Mouse (Mus musculus) urinary bladder, postnatal 36 days (tissue): ENCODE data around the gene Fancc.

ENCODE experiments used
- DNase-seq, 2 experiments: peaks; one replicate each; pipeline ENCODE4 v3.0.0; 2022; ENCODE audit warnings: low spot score in 2 of 2, mixed read lengths in 1 of 2

Gene Fancc

DNA sequence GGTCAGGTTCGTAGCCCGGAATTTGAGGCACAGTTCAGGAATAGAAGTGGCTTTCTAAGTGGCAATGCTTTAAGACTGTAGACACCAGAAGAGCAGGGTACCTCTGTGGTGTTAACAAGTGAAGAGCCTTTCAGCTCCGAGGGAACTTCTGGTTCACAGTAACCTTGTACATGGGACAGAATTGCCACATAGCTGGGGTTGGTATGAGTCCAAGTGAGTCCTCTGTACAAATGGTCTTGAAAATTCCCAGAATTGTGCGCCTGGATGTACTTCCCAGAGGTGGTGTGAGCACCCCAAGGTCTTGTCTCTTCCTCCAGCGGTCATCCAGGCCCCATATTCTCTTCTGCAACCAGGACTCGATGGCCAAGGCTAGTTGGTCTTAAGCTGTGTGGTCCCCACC lies 206.1 kb downstream of the Fancc start:
- DNase-seq: no peak

DNA sequence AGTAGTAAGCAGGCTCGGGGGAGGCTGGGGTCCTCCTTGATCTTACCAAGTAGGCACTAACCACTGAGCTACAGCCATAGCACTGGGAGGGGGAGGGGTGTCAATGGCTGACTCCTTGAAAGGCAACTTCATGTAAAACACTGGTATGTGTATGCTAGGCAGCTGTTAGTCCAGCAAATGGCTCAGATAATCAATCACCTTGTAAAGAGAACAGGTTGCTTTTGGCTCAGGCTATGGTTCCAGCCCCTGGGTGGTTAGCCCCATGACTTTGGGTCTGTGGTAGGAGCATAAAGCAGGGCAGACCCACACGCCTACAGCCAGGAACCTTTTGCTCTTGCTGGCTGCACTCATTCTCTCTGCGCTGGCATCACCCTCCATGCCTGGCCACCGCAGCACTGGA lies 207.0 kb downstream of the Fancc start:
- DNase-seq: no peak

DNA sequence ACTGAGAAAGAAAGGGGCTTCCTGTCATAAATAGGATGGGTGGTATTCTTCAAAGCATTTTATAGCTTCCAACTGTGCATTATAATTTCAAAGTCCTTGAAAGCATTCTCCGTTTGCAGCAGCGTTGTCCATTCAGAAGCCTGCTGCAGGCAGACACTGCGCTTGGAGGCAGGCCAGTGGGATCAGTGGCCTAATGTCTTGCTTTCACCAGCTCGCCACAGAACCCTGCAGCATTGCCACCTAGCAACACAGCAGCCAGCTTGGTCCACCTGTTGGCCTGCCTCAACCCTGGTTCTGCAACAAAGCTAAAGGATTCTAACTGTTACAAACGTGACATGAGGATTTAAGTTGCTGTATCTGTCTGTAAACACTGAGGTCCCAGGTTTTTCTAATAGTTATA lies 207.4 kb downstream of the Fancc start:
- no peak for DNase-seq

DNA sequence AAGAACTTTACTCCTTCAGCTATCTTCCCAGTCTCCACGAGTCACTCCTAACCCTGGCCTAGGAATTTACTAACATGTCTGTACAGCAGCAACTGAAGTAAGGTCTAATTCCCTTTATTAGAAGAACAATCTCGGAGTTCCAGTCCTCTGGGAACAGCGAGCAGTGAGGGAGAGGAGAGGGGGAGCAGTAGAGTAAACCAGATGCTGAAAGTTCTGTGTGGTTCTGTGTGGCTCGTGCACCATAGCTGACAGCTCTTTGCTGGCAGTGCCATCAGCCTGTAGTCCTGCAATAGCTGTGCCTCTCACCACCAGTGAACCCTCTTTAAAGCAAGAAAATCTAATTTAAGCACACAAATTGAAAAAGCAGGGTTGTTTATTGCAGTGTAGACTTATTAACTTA lies 207.9 kb downstream of the Fancc start:
- no peak for DNase-seq

DNA sequence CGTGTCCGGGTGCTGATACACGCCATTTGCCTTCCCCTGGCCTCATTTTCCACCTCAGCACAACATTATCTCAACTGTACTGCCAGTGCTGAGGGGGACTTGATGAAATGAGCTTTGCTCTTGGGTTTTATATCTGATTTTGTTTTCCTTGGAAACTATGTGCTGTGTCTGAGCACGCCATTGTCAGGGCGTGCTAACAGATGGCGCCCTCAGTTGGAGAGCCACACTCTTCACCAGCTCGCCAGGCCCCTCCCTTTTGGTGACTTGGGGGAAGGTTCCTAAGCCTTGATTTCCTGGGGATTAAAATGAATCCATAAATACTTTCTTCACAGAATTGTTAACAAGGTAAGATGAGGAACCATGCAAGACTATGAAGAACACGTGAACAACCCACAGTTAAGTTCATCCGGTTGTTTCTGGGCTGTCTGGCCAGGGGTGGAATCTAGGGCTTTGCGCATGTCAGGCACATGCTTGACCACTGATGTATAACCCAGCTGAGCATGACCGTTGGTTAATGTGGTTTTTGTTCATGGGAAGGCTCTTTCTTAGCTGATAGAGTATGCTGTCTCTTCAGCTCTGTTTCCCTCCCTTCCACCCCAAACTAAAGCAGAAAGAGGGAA lies 210.5 kb downstream of the Fancc start:
- no peak for DNase-seq

DNA sequence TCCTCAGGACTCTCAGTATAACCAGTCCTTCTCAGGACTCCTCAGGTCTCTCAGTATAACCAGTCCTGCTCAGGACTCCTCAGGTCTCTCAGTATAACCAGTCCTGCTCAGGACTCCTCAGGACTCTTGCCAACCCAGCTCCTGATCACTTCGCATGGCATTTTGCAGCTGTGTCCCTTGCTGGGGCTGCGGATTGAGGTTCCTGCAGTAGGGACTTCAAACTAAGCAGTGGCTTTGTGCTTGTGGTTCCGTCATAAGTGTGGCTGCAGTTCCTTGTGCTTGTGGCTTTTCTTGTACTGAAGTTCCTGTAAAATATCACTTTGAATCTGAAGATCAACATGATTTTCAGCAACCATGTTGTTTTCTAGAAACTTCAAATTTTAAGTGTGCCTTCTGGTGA lies 212.3 kb downstream of the Fancc start:
- no peak for DNase-seq

DNA sequence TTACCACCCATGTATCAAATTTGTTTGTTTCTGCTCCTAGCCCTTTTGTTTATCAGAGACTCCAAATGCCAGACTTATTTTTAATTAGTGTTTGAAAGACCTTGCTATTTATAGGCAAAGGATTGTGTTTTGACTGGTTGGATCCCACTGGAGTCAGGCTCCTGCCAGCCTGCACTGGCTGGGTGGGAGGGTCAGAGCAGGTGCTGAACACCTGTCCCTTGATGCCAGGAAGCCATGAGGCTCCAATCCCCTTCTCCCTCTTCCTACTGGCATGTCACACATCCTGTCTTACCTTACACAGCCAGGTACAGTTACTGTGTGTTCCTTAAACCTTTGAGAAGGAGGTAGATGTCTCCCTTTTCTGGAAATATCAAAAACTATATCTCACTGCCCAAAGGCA lies 213.8 kb downstream of the Fancc start:
- no peak for DNase-seq

DNA sequence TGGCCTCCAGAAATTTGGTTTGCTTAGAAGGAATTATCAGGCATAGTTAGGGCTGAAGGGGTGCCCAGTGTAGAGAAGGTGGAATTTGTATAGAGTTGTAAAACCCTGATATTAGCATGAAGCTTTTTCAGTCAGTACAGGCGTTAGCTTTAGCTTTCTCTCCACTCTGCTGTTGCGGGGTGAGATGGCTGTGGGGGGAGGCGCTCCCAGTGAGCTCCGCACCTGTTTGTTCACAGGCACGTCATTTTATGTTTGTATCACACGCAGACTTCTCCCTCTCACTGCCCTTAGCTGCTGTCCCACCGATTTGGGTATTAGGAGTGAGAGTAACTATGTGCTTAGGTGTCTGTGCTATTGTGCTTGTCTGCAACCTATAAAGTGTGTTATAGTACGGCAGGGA lies 215.9 kb downstream of the Fancc start:
- no peak for DNase-seq

DNA sequence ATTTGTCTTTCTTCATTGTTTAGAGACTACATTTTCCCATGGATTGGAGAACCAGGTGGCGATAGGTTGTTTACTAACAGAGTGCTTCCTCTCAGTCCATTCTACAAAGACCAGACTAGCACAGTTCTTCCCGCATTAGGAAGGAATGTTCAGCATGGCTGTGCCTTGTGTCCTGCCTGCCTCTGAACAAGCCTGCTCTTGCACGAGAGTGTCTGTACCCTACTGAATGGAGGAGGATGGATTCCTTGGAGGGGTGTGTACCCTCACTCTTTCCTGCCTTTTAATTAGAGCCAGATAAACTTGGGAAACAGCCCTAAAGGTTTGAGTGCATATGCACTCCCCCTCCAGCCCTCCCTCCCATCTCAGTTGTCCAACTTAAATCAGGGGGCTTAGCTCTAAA lies 216.7 kb downstream of the Fancc start:
- DNase-seq: no peak

DNA sequence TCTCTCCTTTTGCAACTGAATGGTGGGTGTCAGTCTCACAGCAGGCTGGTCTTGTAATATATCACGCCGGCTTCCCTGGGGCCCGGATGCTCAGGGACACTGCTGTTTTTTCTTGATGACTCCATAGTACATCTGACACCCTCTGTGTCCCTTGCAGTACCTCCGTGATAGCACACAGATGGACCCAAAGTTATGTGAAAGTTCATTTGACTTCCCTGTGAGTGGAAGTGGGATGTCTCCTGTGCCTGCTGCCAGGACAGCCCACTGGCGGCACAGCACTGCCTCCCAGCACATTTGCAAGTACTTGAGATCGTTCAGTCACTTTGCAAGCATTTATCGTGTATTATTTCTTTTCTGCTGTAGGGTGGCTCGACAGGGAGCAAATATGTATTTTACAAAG lies 217.3 kb downstream of the Fancc start:
- DNase-seq: no peak

DNA sequence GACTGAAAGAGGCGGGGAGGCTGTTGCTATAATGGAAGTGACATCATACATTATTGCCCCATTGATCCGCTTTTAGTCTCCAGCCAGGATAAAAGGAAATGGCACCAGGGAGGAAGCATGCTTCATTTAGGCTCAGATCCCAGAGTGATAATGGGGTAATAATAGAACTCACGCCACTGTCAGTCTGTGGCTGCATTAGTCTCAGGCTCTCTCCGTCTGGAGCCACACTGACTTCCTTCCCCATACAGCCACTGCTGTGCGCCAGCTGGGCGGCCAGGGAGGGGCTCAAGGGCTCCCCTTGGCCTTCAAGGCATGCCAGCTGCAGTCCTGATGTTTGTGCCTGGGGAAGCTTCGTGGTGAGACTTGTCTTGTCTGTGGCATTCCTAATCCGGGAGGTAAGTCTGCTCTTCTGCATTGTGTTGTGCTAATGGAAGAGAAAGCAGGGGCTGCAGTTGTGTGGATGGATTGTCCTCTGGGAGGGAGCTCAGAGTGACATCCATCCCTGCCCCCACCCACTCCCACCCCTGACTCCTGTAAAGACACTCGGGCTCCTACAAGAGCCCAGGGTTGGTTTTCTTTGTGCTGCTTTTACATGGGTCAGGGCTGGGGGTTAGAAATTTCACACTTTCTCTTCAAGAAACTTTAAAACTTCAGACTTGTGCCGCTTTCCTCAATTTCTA lies 218.1 kb downstream of the Fancc start:
- no peak for DNase-seq

DNA sequence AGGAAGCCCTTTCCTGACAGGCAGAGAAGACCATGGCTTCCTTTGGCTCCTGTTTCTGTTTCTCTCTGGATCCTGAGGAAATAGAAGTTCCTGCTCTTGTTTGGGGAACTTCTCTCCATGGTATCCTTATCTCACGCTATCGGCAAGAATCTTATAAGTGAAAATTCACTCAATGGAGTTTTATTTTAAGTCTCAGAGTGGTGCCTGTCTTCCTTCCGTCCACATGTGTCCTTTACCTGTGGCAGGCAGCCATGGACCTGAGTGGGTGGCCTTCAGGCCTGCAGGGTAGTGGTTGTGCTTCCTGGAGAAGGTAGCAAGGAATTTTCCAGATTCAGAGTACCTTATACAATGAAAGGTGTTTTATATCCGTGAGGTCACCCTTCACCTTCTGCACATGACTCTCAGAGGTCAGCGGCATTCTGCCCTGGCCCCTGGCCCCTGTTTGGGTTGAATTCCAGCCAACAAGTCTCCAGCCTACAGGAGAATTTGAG lies 218.9 kb downstream of the Fancc start:
- DNase-seq: no peak

DNA sequence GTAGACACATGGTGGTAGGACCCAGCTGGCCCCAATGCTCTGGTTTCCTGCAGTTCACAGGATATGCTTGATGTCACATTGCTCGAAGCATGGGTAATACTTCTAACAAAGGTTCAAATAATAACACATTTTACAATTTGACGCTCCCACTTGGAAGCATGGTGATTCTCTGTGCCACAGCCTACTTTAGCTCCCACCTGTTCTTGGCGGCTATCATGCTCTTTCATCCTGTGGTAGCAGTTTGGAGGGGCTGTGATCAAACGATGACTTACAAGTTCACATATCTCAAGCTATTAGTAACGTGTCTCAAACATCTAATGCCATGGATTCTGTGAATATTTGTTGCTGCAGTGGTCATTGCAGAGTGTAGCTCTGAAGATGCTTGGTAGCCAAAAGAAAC lies 219.8 kb downstream of the Fancc start:
- DNase-seq: no peak

DNA sequence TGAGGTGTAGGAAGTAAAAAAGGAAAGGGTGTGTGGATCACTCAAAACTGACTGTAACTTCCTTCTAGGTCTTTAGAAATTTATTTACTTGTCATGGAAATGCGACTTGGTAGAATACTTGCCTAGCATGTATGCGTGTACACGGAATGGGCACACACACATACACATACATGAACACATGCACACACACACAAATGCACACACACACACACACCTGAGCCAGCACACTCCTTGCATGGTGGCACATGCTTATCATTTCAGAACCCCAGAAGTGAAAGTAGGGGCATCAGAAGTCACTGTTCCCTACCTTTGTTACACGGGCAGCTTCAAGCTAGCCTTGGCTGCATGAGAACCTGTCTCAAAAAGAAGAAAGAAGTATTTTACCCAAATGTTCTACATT lies 220.7 kb downstream of the Fancc start:
- DNase-seq: no peak

DNA sequence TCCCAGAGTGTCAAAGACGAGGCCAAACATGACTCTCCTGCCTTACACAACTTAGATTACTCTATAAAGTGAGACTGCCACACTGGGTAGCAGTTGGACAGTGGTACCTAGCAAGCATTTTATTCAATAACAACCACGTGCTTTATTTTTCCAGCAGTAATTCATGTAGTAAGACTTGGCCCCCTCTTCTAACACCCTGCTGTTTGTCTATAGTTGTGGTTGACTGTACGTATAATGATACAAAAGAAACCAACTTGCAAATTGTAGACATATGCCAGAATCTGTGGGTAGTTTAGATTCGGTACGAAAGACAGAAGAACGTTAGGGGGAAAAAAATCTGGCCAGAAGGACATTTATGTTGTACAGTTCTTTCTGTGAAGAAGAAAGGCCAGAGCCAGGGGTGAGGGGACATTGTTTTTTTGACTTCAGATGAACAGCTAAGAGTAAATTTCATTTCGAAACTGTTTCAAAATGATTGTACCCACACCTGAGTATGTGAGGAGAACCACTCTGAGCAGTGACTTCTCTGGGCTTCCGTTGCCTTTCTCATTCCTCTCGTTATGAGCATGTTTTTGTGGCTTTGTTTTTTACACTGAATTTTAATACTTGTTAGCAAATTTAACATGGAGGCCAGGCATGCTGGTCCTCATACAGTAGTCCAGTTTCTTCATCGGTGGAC lies 222.5 kb downstream of the Fancc start:
- DNase-seq: no peak

DNA sequence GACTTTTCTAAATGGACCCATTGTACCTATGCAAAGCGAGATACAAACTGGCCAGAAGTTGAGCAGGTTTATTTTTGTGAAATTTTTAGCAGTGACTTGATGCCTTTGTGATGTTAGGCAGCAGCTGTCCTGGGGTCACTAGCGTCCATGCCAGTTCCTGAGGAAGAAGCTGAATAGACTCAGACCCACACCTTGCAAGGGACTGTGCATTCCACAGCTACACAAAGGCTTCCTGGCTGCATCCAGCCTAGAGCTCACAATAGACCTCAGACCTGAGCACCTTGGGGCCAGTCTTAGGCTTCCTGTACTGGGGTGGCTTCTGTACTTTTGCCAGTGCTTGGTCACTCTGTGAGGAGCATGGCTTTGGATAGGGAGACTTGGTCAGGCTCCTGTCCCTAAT lies 223.2 kb downstream of the Fancc start:
- DNase-seq: no peak

DNA sequence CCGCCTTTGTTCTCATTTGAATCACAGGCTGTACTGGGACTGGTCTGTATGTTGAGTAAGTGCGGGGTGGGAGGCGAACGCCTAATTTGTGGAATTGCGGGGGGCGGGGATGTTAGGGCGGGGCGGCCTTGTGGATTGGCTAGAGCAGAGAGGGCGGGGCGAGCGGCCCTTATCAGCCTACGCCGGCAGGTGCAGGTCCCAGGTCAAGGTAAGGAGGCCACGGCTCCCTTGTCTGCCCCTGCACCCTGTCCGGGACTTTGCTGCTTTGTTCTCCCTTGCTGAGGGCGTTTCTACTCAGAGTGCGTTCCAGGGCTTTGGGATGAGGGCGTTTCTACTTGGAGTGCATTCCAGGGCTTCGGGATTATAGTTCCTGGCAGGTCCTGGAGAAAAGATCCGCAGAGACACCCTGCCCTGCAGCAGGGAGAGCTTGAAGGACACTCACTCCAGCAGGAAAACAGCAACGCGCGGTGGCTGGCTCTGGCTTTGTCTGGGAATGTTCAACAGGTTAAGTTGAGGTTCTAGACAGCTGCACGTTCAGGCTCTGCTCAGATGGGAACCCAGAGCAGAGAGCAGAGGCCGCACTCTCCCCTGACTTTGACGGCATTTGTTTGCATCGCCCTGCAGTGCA lies 224.4 kb downstream of the Fancc start:
- DNase-seq: peak; percentile 59 to 75

DNA sequence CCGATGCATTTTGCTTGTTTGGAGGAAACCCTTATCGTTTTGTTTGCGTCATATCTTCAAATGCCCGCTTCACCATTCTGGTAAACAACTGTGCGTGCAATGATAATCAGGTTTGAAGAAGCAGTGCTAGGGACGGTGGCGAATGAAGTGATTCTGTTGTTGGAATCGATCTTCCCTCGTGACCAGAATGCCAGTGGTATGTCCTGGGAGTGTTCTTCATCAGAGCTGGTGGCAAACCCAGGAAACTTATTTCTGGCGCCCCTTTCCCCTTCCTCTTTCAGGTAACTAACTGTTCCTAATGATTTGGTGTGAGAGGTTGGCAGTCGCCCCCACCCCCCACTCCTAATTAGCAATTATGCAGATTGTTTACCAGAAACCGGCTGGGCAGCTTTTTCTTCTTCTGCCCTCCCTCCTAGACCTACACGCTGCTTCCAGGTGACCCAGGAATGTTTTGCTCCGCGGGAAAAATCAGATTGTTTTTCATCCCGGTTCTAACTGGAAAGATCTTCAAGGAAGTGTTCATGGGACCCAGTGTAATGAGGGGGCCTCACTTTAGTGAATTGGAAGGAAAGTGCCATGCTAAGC lies 225.0 kb downstream of the Fancc start:
- DNase-seq: no peak

DNA sequence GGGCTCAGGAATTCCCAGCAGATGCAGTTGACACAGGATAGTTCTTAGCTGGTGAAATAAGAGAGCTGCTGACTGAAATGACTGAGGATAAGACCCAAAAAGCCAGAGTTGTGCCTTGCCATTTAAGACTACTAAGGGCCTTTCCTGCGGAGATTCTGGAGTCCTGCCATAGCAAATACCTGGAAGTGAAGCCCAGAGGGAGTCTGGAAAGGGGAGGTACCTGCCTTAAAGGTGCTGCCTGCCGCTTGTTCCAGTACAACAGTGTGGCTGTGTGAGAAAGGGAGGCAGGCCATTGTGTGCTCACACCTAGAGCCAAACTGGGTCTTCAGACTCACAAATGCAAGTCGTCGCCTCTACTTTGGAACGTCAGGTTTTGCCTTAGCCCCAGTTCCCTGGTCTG lies 226.9 kb downstream of the Fancc start:
- DNase-seq: no peak

DNA sequence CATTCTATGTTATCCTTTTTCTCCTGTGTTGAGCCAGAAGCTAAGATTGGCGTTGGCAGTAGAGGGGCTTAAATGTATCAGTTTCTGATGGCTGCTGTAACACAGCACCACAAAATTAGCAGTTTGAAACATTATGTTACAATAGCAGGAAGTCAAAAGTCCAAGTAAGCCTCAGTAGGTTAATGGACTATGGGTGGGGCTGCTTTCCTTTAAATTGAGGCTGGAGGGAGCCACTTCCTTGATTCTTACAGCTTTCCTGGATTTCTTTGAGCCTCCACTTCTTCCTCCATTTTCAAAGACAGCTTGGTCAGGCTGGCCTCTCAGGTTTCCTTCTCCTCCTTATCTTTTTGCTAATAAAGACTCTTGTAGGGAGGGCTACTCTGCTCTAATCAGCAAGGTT lies 228.3 kb downstream of the Fancc start:
- no peak for DNase-seq

DNA sequence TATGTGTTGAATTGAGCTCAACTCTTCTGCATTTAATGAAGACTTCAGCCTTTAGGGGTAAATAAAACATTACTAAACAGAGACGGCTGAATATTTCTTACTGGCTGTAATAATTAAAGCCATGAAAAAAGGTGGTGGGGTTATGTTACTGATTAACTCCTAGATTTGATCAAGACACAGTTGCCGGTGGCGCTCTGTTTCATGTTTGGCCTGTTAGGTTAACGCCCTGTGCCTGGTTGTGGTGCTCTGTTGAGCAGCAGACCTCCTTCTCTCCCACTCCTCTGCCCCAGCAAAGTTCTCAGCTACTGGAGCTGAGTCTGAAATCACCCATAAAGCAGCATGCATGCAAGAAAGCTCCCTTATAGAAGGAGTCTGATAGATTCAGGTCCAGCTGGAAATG lies 228.7 kb downstream of the Fancc start:
- DNase-seq: no peak

DNA sequence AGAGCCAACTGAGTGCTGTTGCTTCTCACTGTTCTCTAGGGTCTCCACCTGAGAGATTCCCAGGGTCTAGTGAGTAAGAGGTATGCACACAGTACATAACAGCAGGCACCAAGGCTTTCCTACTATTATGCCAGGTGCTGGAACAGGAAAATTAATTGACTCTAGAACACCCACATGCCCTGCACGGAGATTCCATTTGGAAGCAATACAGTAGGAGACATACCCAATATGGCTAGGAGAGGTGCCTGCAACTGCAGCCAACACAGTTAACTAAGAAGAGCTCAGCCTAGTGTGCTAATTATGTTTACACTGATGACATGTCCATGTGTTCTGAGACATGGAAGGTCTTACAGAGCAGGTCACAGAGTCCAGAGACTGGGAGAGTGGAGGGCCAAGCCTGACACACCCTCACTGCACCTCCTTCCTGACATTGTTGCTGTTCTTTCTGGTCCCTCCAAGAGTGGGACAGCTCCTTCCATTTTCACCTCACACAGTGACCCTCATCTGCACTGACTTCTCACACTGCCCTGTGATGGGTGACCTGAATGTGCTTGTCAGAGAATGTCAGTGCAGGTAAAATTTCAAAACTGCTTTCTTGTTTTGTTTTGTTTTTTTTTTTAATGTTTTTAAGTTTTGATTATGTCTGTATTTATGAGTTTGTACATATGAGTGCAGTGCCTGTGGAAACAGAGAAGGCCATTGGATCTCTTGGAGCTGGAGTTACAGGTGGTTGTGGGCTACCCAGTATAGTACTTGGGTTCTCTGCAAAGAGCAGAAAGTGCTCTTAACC lies 234.7 kb downstream of the Fancc start:
- DNase-seq: no peak
